Mouse (Mus musculus) c-Kit-positive CD71-positive TER-119-positive erythroid progenitor cells, embryonic 14.5 days (primary cell): Measurements from ENCODE around the gene Tmem198.

Experiments
- DNase-seq: peaks from one replicate; pipeline ENCODE4 v3.0.0-alpha.2; 2013; ENCODE audit warnings: low spot score

The Tmem198 gene

GRCm38 (mm10) chr1:75519576-75519975 lies 40.2 kb downstream of the Tmem198 start:
- DNase-seq, result no peak

GRCm38 (mm10) chr1:75521321-75522031 lies 42.1 kb downstream of the Tmem198 start, which contains the start of gene Stk11ip:
TSS of gene Stk11ip (plus strand) at chr1:75521529.
- DNase-seq, result peak; percentile 94

- DNase-seq, result no peak
These were observed 45.3 kb downstream of the Tmem198 start for GRCm38 (mm10) chr1:75524679-75525078.

- no peak for DNase-seq
These were observed 51.2 kb downstream of the Tmem198 start for GRCm38 (mm10) chr1:75530546-75530945.

- no peak for DNase-seq
These were observed 53.2 kb downstream of the Tmem198 start for GRCm38 (mm10) chr1:75532280-75533172.

GRCm38 (mm10) chr1:75533325-75534252 lies 54.3 kb downstream of the Tmem198 start:
- DNase-seq, result no peak
